Mouse (Mus musculus): ENCODE measurements around the gene Stx18. TPM values are rescaled to one million over a fixed set of nuclear protein-coding genes. Genes with fewer than 3 reads are reported as not detected.

Gene Stx18
- polyA plus RNA-seq (2016; fragmentation: Nextera tagmentation; extraction: Ambion mirVana): 20.0 and 20.2 TPM in 2 replicates

- Histone ChIP-seq H3K27me3 (replicated peaks) (peaks cover 11% of the 10 kb centered on the region; the same call in 1 of the 2 replicates), H3K4me1 (peaks cover 22% of the 10 kb centered on the region)
- WGBS (ENCODE audit: insufficient replicate concordance): under 1% methylated on average over 57 of the region's 57 CpGs
Observed at GRCm38 (mm10) chr5:38038710-38039592, at the start of gene Stx18. Gene Stx18 (plus strand): TSS chr5:38038742.

GRCm38 (mm10) chr5:37992346-37992745, 46.2 kb upstream of the Stx18 start:
- Histone ChIP-seq H3K9me3 (replicated peaks) (no peaks in the 10 kb centered on the region), H3K36me3 (no peaks in the 10 kb centered on the region), H3K4me2 (no peak overlapping the region), H3K4me1 (no peaks in the 10 kb centered on the region), H3K27me3 (replicated peaks) (no peaks in the 10 kb centered on the region), H3K27ac (no peak overlapping the region), H3K9ac (no peak overlapping the region), H3K4me3 (no peak overlapping the region)
- 51% methylated on average over 5 of the region's 5 CpGs for WGBS (ENCODE audit: insufficient replicate concordance)
- no peak for ATAC-seq

More at GRCm38 (mm10) chr5:38038710-38039592, at the start of gene Stx18:
- peak within 1 kb of the TSS; percentile 43 for H3K27ac ChIP-seq
- H3K4me3 ChIP-seq: peak within 1 kb of the TSS; percentile 87
- peak within 1 kb of the TSS; percentile 81 for H3K4me2 ChIP-seq
- H3K9ac ChIP-seq: peak within 1 kb of the TSS; percentile 86
- H3K36me3 ChIP-seq: peaks cover 5% of the 10 kb centered on the region; the same call in 1 of the 2 replicates
- no peaks in the 10 kb centered on the region for H3K9me3 ChIP-seq (replicated peaks)
- ATAC-seq: peak; percentile 93

- 61% methylated on average over 2 of the region's 2 CpGs for WGBS (ENCODE audit: insufficient replicate concordance)
- H3K4me2 ChIP-seq: no peak overlapping the region
Observed at GRCm38 (mm10) chr5:37998805-37999204, 39.7 kb upstream of the Stx18 start.

GRCm38 (mm10) chr5:38002573-38002972, 36.0 kb upstream of the Stx18 start:
- Histone ChIP-seq H3K27me3 (replicated peaks) (no peaks in the 10 kb centered on the region), H3K4me3 (no peak overlapping the region), H3K4me1 (no peaks in the 10 kb centered on the region), H3K36me3 (no peaks in the 10 kb centered on the region), H3K9me3 (replicated peaks) (no peaks in the 10 kb centered on the region), H3K4me2 (no peak overlapping the region), H3K27ac (no peak overlapping the region), H3K9ac (no peak overlapping the region)
- no peak for ATAC-seq
- WGBS (ENCODE audit: insufficient replicate concordance): 54% methylated on average over 4 of the region's 4 CpGs

More at GRCm38 (mm10) chr5:37998805-37999204, 39.7 kb upstream of the Stx18 start:
- no peak overlapping the region for H3K9ac ChIP-seq
- H3K4me1 ChIP-seq: no peaks in the 10 kb centered on the region
- ATAC-seq: no peak
- H3K27ac ChIP-seq: no peak overlapping the region
- H3K4me3 ChIP-seq: no peak overlapping the region
- H3K27me3 ChIP-seq (replicated peaks): no peaks in the 10 kb centered on the region
- H3K36me3 ChIP-seq: no peaks in the 10 kb centered on the region
- no peaks in the 10 kb centered on the region for H3K9me3 ChIP-seq (replicated peaks)

- H3K4me2 ChIP-seq: no peak overlapping the region
- no peaks in the 10 kb centered on the region for H3K36me3 ChIP-seq
- no peak overlapping the region for H3K27ac ChIP-seq
- no peaks in the 10 kb centered on the region for H3K27me3 ChIP-seq (replicated peaks)
- H3K9ac ChIP-seq: no peak overlapping the region
- H3K4me1 ChIP-seq: no peaks in the 10 kb centered on the region
- H3K4me3 ChIP-seq: no peak overlapping the region
- WGBS (ENCODE audit: insufficient replicate concordance): 66% methylated on average over 5 of the region's 5 CpGs
- no peaks in the 10 kb centered on the region for H3K9me3 ChIP-seq (replicated peaks)
- ATAC-seq: no peak
Observed at GRCm38 (mm10) chr5:38004746-38005145, 33.8 kb upstream of the Stx18 start.

- WGBS (ENCODE audit: insufficient replicate concordance): 68% methylated on average over 17 of the region's 17 CpGs
- no peak overlapping the region for H3K4me3 ChIP-seq
- no peaks in the 10 kb centered on the region for H3K4me1 ChIP-seq
- ATAC-seq: no peak
- no peak overlapping the region for H3K27ac ChIP-seq
- H3K9ac ChIP-seq: no peak overlapping the region
- no peaks in the 10 kb centered on the region for H3K36me3 ChIP-seq
- H3K4me2 ChIP-seq: no peak overlapping the region
- H3K9me3 ChIP-seq (replicated peaks): no peaks in the 10 kb centered on the region
- H3K27me3 ChIP-seq (replicated peaks): no peaks in the 10 kb centered on the region
Observed at GRCm38 (mm10) chr5:38006415-38007347, 31.9 kb upstream of the Stx18 start.

- no peak for ATAC-seq
Observed at GRCm38 (mm10) chr5:38009071-38009470, 29.5 kb upstream of the Stx18 start.

GRCm38 (mm10) chr5:38014916-38015315, 23.6 kb upstream of the Stx18 start:
- Histone ChIP-seq H3K9ac (no peak overlapping the region), H3K4me3 (no peak overlapping the region), H3K4me2 (no peak overlapping the region), H3K36me3 (no peaks in the 10 kb centered on the region), H3K4me1 (no peaks in the 10 kb centered on the region), H3K9me3 (replicated peaks) (no peaks in the 10 kb centered on the region), H3K27me3 (replicated peaks) (no peaks in the 10 kb centered on the region; the same call in 1 of the 2 replicates), H3K27ac (no peak overlapping the region)
- WGBS (ENCODE audit: insufficient replicate concordance): 59% methylated on average over 3 of the region's 3 CpGs
- ATAC-seq: no peak

More at GRCm38 (mm10) chr5:38009071-38009470, 29.5 kb upstream of the Stx18 start:
- Histone ChIP-seq H3K9me3 (replicated peaks) (no peaks in the 10 kb centered on the region), H3K4me3 (no peak overlapping the region), H3K4me2 (no peak overlapping the region), H3K4me1 (no peaks in the 10 kb centered on the region), H3K27me3 (replicated peaks) (no peaks in the 10 kb centered on the region), H3K9ac (no peak overlapping the region), H3K36me3 (no peaks in the 10 kb centered on the region), H3K27ac (no peak overlapping the region)
- whole genome bisulfite sequencing (ENCODE audit: insufficient replicate concordance): 64% methylated on average over 4 of the region's 4 CpGs

- Histone ChIP-seq H3K9me3 (replicated peaks) (no peaks in the 10 kb centered on the region), H3K27me3 (replicated peaks) (no peaks in the 10 kb centered on the region; the same call in 1 of the 2 replicates), H3K27ac (no peak overlapping the region), H3K9ac (no peak overlapping the region), H3K4me3 (no peak overlapping the region), H3K4me1 (no peaks in the 10 kb centered on the region), H3K36me3 (no peaks in the 10 kb centered on the region), H3K4me2 (no peak overlapping the region)
- 62% methylated on average over 3 of the region's 3 CpGs for WGBS (ENCODE audit: insufficient replicate concordance)
- no peak for ATAC-seq
Observed at GRCm38 (mm10) chr5:38016945-38017344, 21.6 kb upstream of the Stx18 start.

GRCm38 (mm10) chr5:38027656-38028055, 10.9 kb upstream of the Stx18 start:
- H3K27ac ChIP-seq: no peak overlapping the region
- H3K36me3 ChIP-seq: no peaks in the 10 kb centered on the region
- ATAC-seq: no peak
- 72% methylated on average over 5 of the region's 5 CpGs for WGBS (ENCODE audit: insufficient replicate concordance)
- H3K4me1 ChIP-seq: no peaks in the 10 kb centered on the region
- peaks cover 18% of the 10 kb centered on the region; the same call in 1 of the 2 replicates for H3K27me3 ChIP-seq (replicated peaks)
- H3K9me3 ChIP-seq (replicated peaks): no peaks in the 10 kb centered on the region
- H3K4me3 ChIP-seq: no peak overlapping the region
- no peak overlapping the region for H3K9ac ChIP-seq
- H3K4me2 ChIP-seq: no peak overlapping the region

GRCm38 (mm10) chr5:38038274-38038673, 268 bp upstream of the Stx18 start:
- Histone ChIP-seq H3K27ac (no peak overlapping the region), H3K27me3 (replicated peaks) (peaks cover 13% of the 10 kb centered on the region; the same call in 1 of the 2 replicates), H3K4me2 (peak overlapping the region; percentile 81), H3K9ac (peak overlapping the region; percentile 86), H3K4me3 (peak overlapping the region; percentile 87), H3K9me3 (replicated peaks) (no peaks in the 10 kb centered on the region), H3K36me3 (peaks cover 5% of the 10 kb centered on the region; the same call in 1 of the 2 replicates), H3K4me1 (peaks cover 22% of the 10 kb centered on the region)
- 20% methylated on average over 9 of the region's 9 CpGs for WGBS (ENCODE audit: insufficient replicate concordance)
- no peak for ATAC-seq

Data from liver, embryonic 12.5 days (tissue).